Mouse (Mus musculus) liver, adult 2 months (tissue): Measurements from ENCODE around the gene Zdhhc17.

Source experiments
- CTCF ChIP-seq: fragments of 200-500 bp; IDR thresholded peaks from 2 replicates; pipeline ENCODE4 v1.5.1; 2011; ENCODE audit warnings: low read depth, low read length, control low read depth
- POLR2A ChIP-seq: fragments of 200-500 bp; IDR thresholded peaks from 2 replicates; pipeline ENCODE4 v1.6.1; 2011; ENCODE audit warnings: low read length, control low read depth; ENCODE audit not compliant: insufficient read depth; ENCODE audit errors: extremely low read depth

- TF ChIP-seq POLR2A (no peak), CTCF (no peak)
Observed at GRCm38 (mm10) chr10:110999201-110999600, 10.7 kb downstream of the Zdhhc17 start.
